Comparison of ENCODE assay signal across 16 mouse cellular contexts in genomic region chr14:32134293-32134692, GRCm38 (mm10). TPM values are rescaled to one million over a fixed set of nuclear protein-coding genes. Genes with fewer than 3 reads are reported as not detected.
DNase-seq lines count a peak whose midpoint lies in the region; ATAC-seq and TF ChIP-seq lines count a peak whose summit lies in the region.
"Had no signal": no experiment of that assay in that cellular context is flagged by ENCODE, and none has a peak within 500 bp of the region (broad histone marks: within the 10 kb centered on the region; RNA-seq: fewer than 3 reads in every experiment).

No protein-coding gene starts in this region.

- no peak overlapping the region for H3K4me3 ChIP-seq in ES-Bruce4 (ENCODE audit: low read depth, low read length)
- H3K4me3 ChIP-seq in liver, embryonic 11.5 days (ENCODE audit: low read depth, low read length), result no peak overlapping the region
- H3K4me3 ChIP-seq in forebrain, embryonic 13.5 days, result no peak overlapping the region
- no peak overlapping the region for H3K4me3 ChIP-seq in left cerebral cortex, adult 2 months
- H3K4me3 ChIP-seq: hindbrain, embryonic 13.5 days; kidney, embryonic 15.5 days; limb, embryonic 12.5 days had no signal

- H3K4me1 ChIP-seq in ES-Bruce4 (ENCODE audit: control insufficient read depth, insufficient read depth, low read length), result peaks cover 3% of the 10 kb centered on the region
- peaks cover 39% of the 10 kb centered on the region for H3K4me1 ChIP-seq in liver, embryonic 11.5 days (replicated peaks; ENCODE audit: control insufficient read depth, insufficient read depth, low read length)
- H3K4me1 ChIP-seq in forebrain, embryonic 13.5 days, result no peaks in the 10 kb centered on the region
- H3K4me1 ChIP-seq: hindbrain, embryonic 13.5 days; kidney, embryonic 15.5 days; limb, embryonic 12.5 days had no signal

- no peak overlapping the region for H3K9ac ChIP-seq in ES-Bruce4 (ENCODE audit: low read depth, poor library complexity, severe bottlenecking)
- H3K9ac ChIP-seq in liver, embryonic 11.5 days (ENCODE audit: low read depth, low read length), result no peak overlapping the region
- no peak overlapping the region for H3K9ac ChIP-seq in forebrain, embryonic 13.5 days
- H3K9ac ChIP-seq: hindbrain, embryonic 13.5 days; kidney, embryonic 15.5 days; limb, embryonic 12.5 days had no signal

- WGBS in liver, embryonic 11.5 days, result 15% methylated on average over 2 of the region's 2 CpGs
- 80% methylated on average over 2 of the region's 2 CpGs for WGBS in forebrain, embryonic 13.5 days

- no peaks in the 10 kb centered on the region for H3K9me3 ChIP-seq in ES-Bruce4 (replicated peaks; ENCODE audit: control insufficient read depth, insufficient read depth, low read length, poor library complexity, severe bottlenecking)
- H3K9me3 ChIP-seq in liver, embryonic 11.5 days (ENCODE audit: control insufficient read depth, low read length), result no peaks in the 10 kb centered on the region
- no peaks in the 10 kb centered on the region for H3K9me3 ChIP-seq in forebrain, embryonic 13.5 days (replicated peaks)
- H3K9me3 ChIP-seq: hindbrain, embryonic 13.5 days; kidney, embryonic 15.5 days; limb, embryonic 12.5 days had no signal

- intact Hi-C loops in left cerebral cortex, adult 2 months (cut with DNase I), result no loop called here

- peak; percentile 60 for ATAC-seq in erythroid progenitor cell, adult 5-6 weeks (replicated peaks; ENCODE audit: low FRiP score, poor library complexity, severe bottlenecking)
- ATAC-seq in liver, embryonic 11.5 days (replicated peaks; ENCODE audit: low FRiP score), result peak; percentile 78
- ATAC-seq in forebrain, embryonic 13.5 days, result no peak
- ATAC-seq in megakaryocyte, adult 5-6 weeks (ENCODE audit: poor library complexity, severe bottlenecking), result no peak

- peak overlapping the region; percentile 46; the same call in 1 of the 2 replicates for H3K27ac ChIP-seq in ES-Bruce4 (ENCODE audit: insufficient read depth, low read length)
- H3K27ac ChIP-seq in liver, embryonic 11.5 days (ENCODE audit: low read depth, low read length), result peak overlapping the region; percentile 40
- no peak overlapping the region for H3K27ac ChIP-seq in forebrain, embryonic 13.5 days
- no peak overlapping the region for H3K27ac ChIP-seq in left cerebral cortex, adult 2 months
- H3K27ac ChIP-seq: hindbrain, embryonic 13.5 days; kidney, embryonic 15.5 days; limb, embryonic 12.5 days had no signal

- no peaks in the 10 kb centered on the region for H3K36me3 ChIP-seq in ES-Bruce4 (ENCODE audit: control insufficient read depth, insufficient read depth, low read length, poor library complexity, severe bottlenecking)
- H3K36me3 ChIP-seq in liver, embryonic 11.5 days (ENCODE audit: control insufficient read depth, insufficient read depth, low read length), result no peaks in the 10 kb centered on the region
- H3K36me3 ChIP-seq in forebrain, embryonic 13.5 days (ENCODE audit: poor library complexity, severe bottlenecking), result no peaks in the 10 kb centered on the region
- H3K36me3 ChIP-seq: hindbrain, embryonic 13.5 days; kidney, embryonic 15.5 days; limb, embryonic 12.5 days had no signal

- TF ChIP-seq CTCF in ES-Bruce4 (IDR thresholded peaks at IDR 0.05; ENCODE audit: low read depth, low read length), result no peak
- no peak for TF ChIP-seq CTCF in left cerebral cortex, adult 2 months (IDR thresholded peaks at IDR 0.05)

- peak; percentile 35 for DNase-seq in MEL-GATA-1-ER (ENCODE audit: extremely low read depth, low read depth)
- no peak for DNase-seq in liver, embryonic 11.5 days (ENCODE audit: low spot score)
- no peak for DNase-seq in testis, postnatal 10 days (ENCODE audit: low spot score)
- no peak for DNase-seq in left cerebral cortex, adult 2 months (ENCODE audit: extremely low spot score in 1 of 2, low spot score in 2 of 2)

- no peak for TF ChIP-seq EP300 in ES-Bruce4 (IDR thresholded peaks at IDR 0.05; ENCODE audit: insufficient read depth, low read depth, low read length)

- no peaks in the 10 kb centered on the region for H3K27me3 ChIP-seq in ES-Bruce4 (ENCODE audit: control insufficient read depth, insufficient read depth, low read length, poor library complexity, severe bottlenecking)
- H3K27me3 ChIP-seq in liver, embryonic 11.5 days (replicated peaks; ENCODE audit: control insufficient read depth, insufficient read depth, low read length), result no peaks in the 10 kb centered on the region
- H3K27me3 ChIP-seq in forebrain, embryonic 13.5 days, result no peaks in the 10 kb centered on the region; the same call in 1 of the 2 replicates
- H3K27me3 ChIP-seq: hindbrain, embryonic 13.5 days; kidney, embryonic 15.5 days; limb, embryonic 12.5 days had no signal

- TF ChIP-seq POLR2A in ES-Bruce4 (IDR thresholded peaks at IDR 0.05; ENCODE audit: insufficient read depth, low read length), result no peak

- H3K4me2 ChIP-seq in liver, embryonic 11.5 days, result peak overlapping the region; percentile 37
- no peak overlapping the region for H3K4me2 ChIP-seq in forebrain, embryonic 13.5 days
- H3K4me2 ChIP-seq: hindbrain, embryonic 13.5 days; kidney, embryonic 15.5 days; limb, embryonic 12.5 days had no signal

RNA-seq across cellular contexts. Expression of gene Msmb, which starts 7.5 kb away (rescaled TPM):
- polyA plus RNA-seq in ES-Bruce4 (2011; ENCODE audit: insufficient read depth, insufficient read length, low read depth, missing spikeins), result not detected in 2 replicates
- total RNA-seq in erythroid progenitor cell, adult 5-6 weeks (2015; ENCODE audit: low replicate concordance), result not detected in 2 replicates
- not detected in 2 replicates for total RNA-seq in erythroid progenitor cell, adult 5-6 weeks (2017; ENCODE audit: low replicate concordance)
- polyA plus RNA-seq in liver, embryonic 11.5 days (2014; fragmentation: Nextera tagmentation; extraction: Ambion mirVana), result 0.38 TPM in 1 of 2 replicates, not detected in the other
- not detected in 2 replicates for polyA plus RNA-seq in forebrain, embryonic 13.5 days (2015; fragmentation: Nextera tagmentation; extraction: Ambion mirVana)
- total RNA-seq in megakaryocyte, adult 5-6 weeks (2015), result not detected in 2 replicates
- total RNA-seq in megakaryocyte, adult 5-6 weeks (2017), result not detected in 2 replicates
- total RNA-seq in left cerebral cortex, adult 2 months (2021), result not detected
- total RNA-seq: gastrocnemius, adult 8-10 months; layer of hippocampus, postnatal 14 days had no signal
- polyA plus RNA-seq: forebrain, embryonic 11.5 days; hindbrain, embryonic 13.5 days; kidney, embryonic 15.5 days; limb, embryonic 12.5 days; small intestine, adult 2 months; testis, adult 2 months had no signal

RNA-seq across cellular contexts. Expression of gene Ncoa4, which starts 25.4 kb away (rescaled TPM):
- 119 and 125 TPM in 2 replicates for polyA plus RNA-seq in ES-Bruce4 (2011; ENCODE audit: insufficient read depth, insufficient read length, low read depth, missing spikeins)
- 292 and 362 TPM in 2 replicates for total RNA-seq in erythroid progenitor cell, adult 5-6 weeks (2015; ENCODE audit: low replicate concordance)
- total RNA-seq in erythroid progenitor cell, adult 5-6 weeks (2017; ENCODE audit: low replicate concordance), result 249 and 315 TPM in 2 replicates
- polyA plus RNA-seq in liver, embryonic 11.5 days (2014; fragmentation: Nextera tagmentation; extraction: Ambion mirVana), result 172 and 197 TPM in 2 replicates
- 81.6 and 88.4 TPM in 2 replicates for polyA plus RNA-seq in forebrain, embryonic 13.5 days (2015; fragmentation: Nextera tagmentation; extraction: Ambion mirVana)
- 107 and 111 TPM in 2 replicates for total RNA-seq in megakaryocyte, adult 5-6 weeks (2015)
- total RNA-seq in megakaryocyte, adult 5-6 weeks (2017), result 93.2 and 110 TPM in 2 replicates
- total RNA-seq in left cerebral cortex, adult 2 months (2021), result 10 to 100 TPM; 83.6 to 98.8 TPM

RNA-seq across cellular contexts. Expression of gene Dph3, which starts 48.8 kb away (rescaled TPM):
- polyA plus RNA-seq in ES-Bruce4 (2011; ENCODE audit: insufficient read depth, insufficient read length, low read depth, missing spikeins), result 55.0 and 58.7 TPM in 2 replicates
- total RNA-seq in erythroid progenitor cell, adult 5-6 weeks (2015; ENCODE audit: low replicate concordance), result 33.1 and 67.8 TPM in 2 replicates
- total RNA-seq in erythroid progenitor cell, adult 5-6 weeks (2017; ENCODE audit: low replicate concordance), result 9.1 and 12.5 TPM in 2 replicates
- 130 and 141 TPM in 2 replicates for polyA plus RNA-seq in liver, embryonic 11.5 days (2014; fragmentation: Nextera tagmentation; extraction: Ambion mirVana)
- polyA plus RNA-seq in forebrain, embryonic 13.5 days (2015; fragmentation: Nextera tagmentation; extraction: Ambion mirVana), result 88.1 and 88.8 TPM in 2 replicates
- 68.8 and 77.3 TPM in 2 replicates for total RNA-seq in megakaryocyte, adult 5-6 weeks (2015)
- total RNA-seq in megakaryocyte, adult 5-6 weeks (2017), result 38.8 and 40.5 TPM in 2 replicates
- total RNA-seq in left cerebral cortex, adult 2 months (2021), result 10 to 100 TPM; 45.3 to 46.2 TPM

RNA-seq across cellular contexts. Expression of gene Oxnad1, which starts 49.1 kb away (rescaled TPM):
- 36.4 and 40.8 TPM in 2 replicates for polyA plus RNA-seq in ES-Bruce4 (2011; ENCODE audit: insufficient read depth, insufficient read length, low read depth, missing spikeins)
- total RNA-seq in erythroid progenitor cell, adult 5-6 weeks (2015; ENCODE audit: low replicate concordance), result 3.6 and 10.5 TPM in 2 replicates
- total RNA-seq in erythroid progenitor cell, adult 5-6 weeks (2017; ENCODE audit: low replicate concordance), result 9.8 and 26.6 TPM in 2 replicates
- 27.2 and 32.9 TPM in 2 replicates for polyA plus RNA-seq in liver, embryonic 11.5 days (2014; fragmentation: Nextera tagmentation; extraction: Ambion mirVana)
- 20.8 and 26.0 TPM in 2 replicates for polyA plus RNA-seq in forebrain, embryonic 13.5 days (2015; fragmentation: Nextera tagmentation; extraction: Ambion mirVana)
- total RNA-seq in megakaryocyte, adult 5-6 weeks (2015), result 1.4 and 5.3 TPM in 2 replicates
- 12.9 and 20.2 TPM in 2 replicates for total RNA-seq in megakaryocyte, adult 5-6 weeks (2017)
- 10 to 100 TPM; 13.9 to 16.7 TPM for total RNA-seq in left cerebral cortex, adult 2 months (2021)

Comparison
In these comparisons a context has a peak if more than half of its experiments do, and no peak if none do; other contexts are left out.
1. H3K27ac ChIP-seq: peak in ES-Bruce4 (single experiment) and liver, embryonic 11.5 days (single experiment); none in forebrain, embryonic 13.5 days (single experiment) and left cerebral cortex, adult 2 months (single experiment).
2. ATAC-seq: peak in erythroid progenitor cell, adult 5-6 weeks (single experiment) and liver, embryonic 11.5 days (single experiment); none in forebrain, embryonic 13.5 days (single experiment) and megakaryocyte, adult 5-6 weeks (single experiment).